Mouse (Mus musculus): ENCODE results near the gene Mrgbp. TPM values are rescaled to one million over a fixed set of nuclear protein-coding genes. Genes with fewer than 3 reads are reported as not detected.

The Mrgbp gene
- 35.4 and 38.2 TPM in 2 replicates for polyA plus RNA-seq (2014; fragmentation: Nextera tagmentation; extraction: Ambion mirVana)

- no peaks in the 10 kb centered on the region for H3K9me3 ChIP-seq (ENCODE audit: control insufficient read depth, low read length)
- no peak for ATAC-seq (ENCODE audit: low FRiP score)
- no peak within 1 kb of the TSS for H3K4me2 ChIP-seq (replicated peaks)
- peaks cover 15% of the 10 kb centered on the region for H3K4me1 ChIP-seq (replicated peaks; ENCODE audit: control insufficient read depth, insufficient read depth, low read length)
- no peak within 1 kb of the TSS for H3K9ac ChIP-seq
- H3K36me3 ChIP-seq (replicated peaks; ENCODE audit: control insufficient read depth, insufficient read depth): peaks cover 18% of the 10 kb centered on the region
- no peak for DNase-seq (ENCODE audit: low spot score)
- no peak within 1 kb of the TSS for H3K4me3 ChIP-seq (replicated peaks; ENCODE audit: low read length)
- 68% methylated on average over 3 of the region's 3 CpGs for WGBS
- H3K27ac ChIP-seq: no peak within 1 kb of the TSS
- H3K27me3 ChIP-seq (ENCODE audit: control insufficient read depth, insufficient read depth, low read length): no peaks in the 10 kb centered on the region
These were observed at the start of gene Mrgbp for GRCm38 (mm10) chr2:180581002-180581401. Mrgbp (plus strand) TSS chr2:180581304.

GRCm38 (mm10) chr2:180531671-180532385, 49.3 kb upstream of the Mrgbp start:
- Histone ChIP-seq H3K4me1 (replicated peaks; ENCODE audit: control insufficient read depth, insufficient read depth, low read length) (0 out of 2 replicates have a peak, but pooled peaks cover 5% of the 10 kb centered on the region), H3K9me3 (ENCODE audit: control insufficient read depth, low read length) (no peaks in the 10 kb centered on the region), H3K27me3 (ENCODE audit: control insufficient read depth, insufficient read depth, low read length) (no peaks in the 10 kb centered on the region), H3K4me2 (replicated peaks) (no peak overlapping the region), H3K36me3 (replicated peaks; ENCODE audit: control insufficient read depth, insufficient read depth) (no peaks in the 10 kb centered on the region), H3K9ac (no peak overlapping the region), H3K27ac (no peak overlapping the region), H3K4me3 (replicated peaks; ENCODE audit: low read length) (no peak overlapping the region)
- DNase-seq (ENCODE audit: low spot score) (no peak), ATAC-seq (ENCODE audit: low FRiP score) (no peak)
- WGBS: 60% methylated on average over 7 of the region's 7 CpGs

- Histone ChIP-seq H3K4me1 (replicated peaks; ENCODE audit: control insufficient read depth, insufficient read depth, low read length) (0 out of 2 replicates have a peak, but pooled peaks cover 5% of the 10 kb centered on the region), H3K4me3 (replicated peaks; ENCODE audit: low read length) (no peak overlapping the region)
These were observed 48.6 kb upstream of the Mrgbp start for GRCm38 (mm10) chr2:180532386-180532995.

GRCm38 (mm10) chr2:180533237-180533636, 47.9 kb upstream of the Mrgbp start:
- no peaks in the 10 kb centered on the region for H3K36me3 ChIP-seq (replicated peaks; ENCODE audit: control insufficient read depth, insufficient read depth)
- DNase-seq (ENCODE audit: low spot score) (no peak), ATAC-seq (ENCODE audit: low FRiP score) (no peak)
- no peak overlapping the region for H3K9ac ChIP-seq
- H3K4me2 ChIP-seq (replicated peaks): no peak overlapping the region
- no peaks in the 10 kb centered on the region for H3K27me3 ChIP-seq (ENCODE audit: control insufficient read depth, insufficient read depth, low read length)
- H3K4me1 ChIP-seq (replicated peaks; ENCODE audit: control insufficient read depth, insufficient read depth, low read length): 0 out of 2 replicates have a peak, but pooled peaks cover 5% of the 10 kb centered on the region
- WGBS: 71% methylated on average over 4 of the region's 4 CpGs
- no peaks in the 10 kb centered on the region for H3K9me3 ChIP-seq (ENCODE audit: control insufficient read depth, low read length)
- H3K27ac ChIP-seq: no peak overlapping the region
- H3K4me3 ChIP-seq (replicated peaks; ENCODE audit: low read length): no peak overlapping the region

More at GRCm38 (mm10) chr2:180532386-180532995, 48.6 kb upstream of the Mrgbp start:
- Histone ChIP-seq H3K9ac (no peak overlapping the region), H3K36me3 (replicated peaks; ENCODE audit: control insufficient read depth, insufficient read depth) (no peaks in the 10 kb centered on the region), H3K4me2 (replicated peaks) (no peak overlapping the region), H3K27ac (no peak overlapping the region), H3K27me3 (ENCODE audit: control insufficient read depth, insufficient read depth, low read length) (no peaks in the 10 kb centered on the region), H3K9me3 (ENCODE audit: control insufficient read depth, low read length) (no peaks in the 10 kb centered on the region)
- 49% methylated on average over 6 of the region's 6 CpGs for WGBS
- DNase-seq (ENCODE audit: low spot score) (no peak), ATAC-seq (ENCODE audit: low FRiP score) (no peak)

DNA sequence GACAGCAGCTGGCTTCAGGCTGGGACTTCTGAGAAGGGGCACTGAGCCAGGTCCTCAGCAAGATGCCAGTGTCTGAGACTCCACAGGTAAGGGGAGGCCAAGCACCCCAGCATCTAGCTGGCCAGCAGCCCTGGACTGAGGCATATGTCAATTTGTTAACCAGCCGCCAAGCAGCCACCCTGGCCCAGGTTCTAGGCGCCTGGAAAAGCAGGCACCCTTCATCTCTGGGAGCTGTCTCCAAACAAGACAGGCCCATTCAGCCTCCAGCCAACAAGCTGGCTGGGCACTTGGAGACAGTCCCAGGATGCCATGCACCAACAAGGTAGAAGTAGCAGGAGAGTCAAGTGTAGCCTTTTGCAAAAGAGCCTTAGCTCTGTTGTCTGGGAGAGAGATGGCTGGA, 37.4 kb upstream of the Mrgbp start:
- H3K9ac ChIP-seq: no peak overlapping the region
- H3K4me2 ChIP-seq (replicated peaks): no peak overlapping the region
- no peak for DNase-seq (ENCODE audit: low spot score)
- no peaks in the 10 kb centered on the region for H3K27me3 ChIP-seq (ENCODE audit: control insufficient read depth, insufficient read depth, low read length)
- H3K4me1 ChIP-seq (replicated peaks; ENCODE audit: control insufficient read depth, insufficient read depth, low read length): peaks cover 11% of the 10 kb centered on the region
- H3K27ac ChIP-seq: no peak overlapping the region
- no peaks in the 10 kb centered on the region for H3K9me3 ChIP-seq (ENCODE audit: control insufficient read depth, low read length)
- WGBS: 90% methylated on average over 2 of the region's 2 CpGs
- no peak for ATAC-seq (ENCODE audit: low FRiP score)
- no peak overlapping the region for H3K4me3 ChIP-seq (replicated peaks; ENCODE audit: low read length)
- H3K36me3 ChIP-seq (replicated peaks; ENCODE audit: control insufficient read depth, insufficient read depth): no peaks in the 10 kb centered on the region

GRCm38 (mm10) chr2:180545046-180545445, 36.1 kb upstream of the Mrgbp start:
- Histone ChIP-seq H3K9ac (no peak overlapping the region), H3K4me1 (replicated peaks; ENCODE audit: control insufficient read depth, insufficient read depth, low read length) (peaks cover 11% of the 10 kb centered on the region), H3K27ac (no peak overlapping the region), H3K4me2 (replicated peaks) (no peak overlapping the region), H3K27me3 (ENCODE audit: control insufficient read depth, insufficient read depth, low read length) (no peaks in the 10 kb centered on the region), H3K4me3 (replicated peaks; ENCODE audit: low read length) (no peak overlapping the region), H3K36me3 (replicated peaks; ENCODE audit: control insufficient read depth, insufficient read depth) (no peaks in the 10 kb centered on the region), H3K9me3 (ENCODE audit: control insufficient read depth, low read length) (no peaks in the 10 kb centered on the region)
- no peak for DNase-seq (ENCODE audit: low spot score)
- WGBS: 83% methylated on average over 18 of the region's 18 CpGs
- no peak for ATAC-seq (ENCODE audit: low FRiP score)

- peak; percentile 52 for DNase-seq (ENCODE audit: low spot score)
- Histone ChIP-seq H3K9ac (peak overlapping the region; percentile 34; the same call in 1 of the 2 replicates), H3K27me3 (ENCODE audit: control insufficient read depth, insufficient read depth, low read length) (no peaks in the 10 kb centered on the region), H3K4me2 (replicated peaks) (peak overlapping the region; percentile 25), H3K27ac (peak overlapping the region; percentile 38; the same call in 1 of the 2 replicates), H3K4me1 (replicated peaks; ENCODE audit: control insufficient read depth, insufficient read depth, low read length) (peaks cover 11% of the 10 kb centered on the region), H3K4me3 (replicated peaks; ENCODE audit: low read length) (no peak overlapping the region), H3K36me3 (replicated peaks; ENCODE audit: control insufficient read depth, insufficient read depth) (no peaks in the 10 kb centered on the region), H3K9me3 (ENCODE audit: control insufficient read depth, low read length) (no peaks in the 10 kb centered on the region)
- WGBS: 6% methylated on average over 8 of the region's 8 CpGs
- ATAC-seq (ENCODE audit: low FRiP score): peak; percentile 83
These were observed 33.6 kb upstream of the Mrgbp start for GRCm38 (mm10) chr2:180547384-180548106.

DNA sequence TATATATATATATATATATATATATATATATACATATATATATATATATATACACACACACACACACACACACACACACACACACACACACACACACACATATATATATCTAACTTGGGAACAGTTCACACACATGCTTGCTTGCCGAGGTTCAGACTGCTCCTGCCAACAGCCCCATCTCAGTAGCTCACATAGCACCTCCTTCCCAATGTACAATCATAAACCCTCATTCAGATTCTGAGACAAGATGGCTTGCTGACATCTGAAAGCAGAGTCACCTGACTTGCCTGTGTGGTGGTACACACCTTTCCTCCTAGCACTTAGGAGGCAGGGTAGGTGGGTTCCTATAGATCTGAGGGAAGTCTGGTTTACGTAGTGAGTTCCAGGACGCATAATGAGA, 28.8 kb upstream of the Mrgbp start:
- Histone ChIP-seq H3K36me3 (replicated peaks; ENCODE audit: control insufficient read depth, insufficient read depth) (no peaks in the 10 kb centered on the region), H3K9ac (no peak overlapping the region), H3K4me2 (replicated peaks) (no peak overlapping the region), H3K27me3 (ENCODE audit: control insufficient read depth, insufficient read depth, low read length) (no peaks in the 10 kb centered on the region), H3K4me1 (replicated peaks; ENCODE audit: control insufficient read depth, insufficient read depth, low read length) (peaks cover 7% of the 10 kb centered on the region), H3K27ac (no peak overlapping the region), H3K9me3 (ENCODE audit: control insufficient read depth, low read length) (no peaks in the 10 kb centered on the region), H3K4me3 (replicated peaks; ENCODE audit: low read length) (no peak overlapping the region)
- no peak for DNase-seq (ENCODE audit: low spot score)
- 83% methylated on average over 3 of the region's 3 CpGs for WGBS
- ATAC-seq (ENCODE audit: low FRiP score): no peak

GRCm38 (mm10) chr2:180555219-180555618, 25.9 kb upstream of the Mrgbp start:
- H3K36me3 ChIP-seq (replicated peaks; ENCODE audit: control insufficient read depth, insufficient read depth): no peaks in the 10 kb centered on the region
- H3K4me3 ChIP-seq (replicated peaks; ENCODE audit: low read length): no peak overlapping the region
- no peaks in the 10 kb centered on the region for H3K4me1 ChIP-seq (replicated peaks; ENCODE audit: control insufficient read depth, insufficient read depth, low read length)
- H3K27me3 ChIP-seq (ENCODE audit: control insufficient read depth, insufficient read depth, low read length): no peaks in the 10 kb centered on the region
- DNase-seq (ENCODE audit: low spot score) (no peak), ATAC-seq (ENCODE audit: low FRiP score) (no peak)
- WGBS: 45% methylated on average over 3 of the region's 3 CpGs
- H3K9ac ChIP-seq: no peak overlapping the region
- no peak overlapping the region for H3K4me2 ChIP-seq (replicated peaks)
- no peaks in the 10 kb centered on the region for H3K9me3 ChIP-seq (ENCODE audit: control insufficient read depth, low read length)
- H3K27ac ChIP-seq: no peak overlapping the region
